Mouse (Mus musculus) gonadal fat pad, adult 2 months (tissue): Measurements from ENCODE around the gene D730048I06Rik. TPM values are rescaled to one million over a fixed set of nuclear protein-coding genes. Genes with fewer than 3 reads are reported as not detected.
"Not testable (repeated sequence)": the region's sequence is repeated elsewhere in the genome, so short reads cannot be mapped to it uniquely, and the experiment has no call there.

Experiments used
- DNase-seq: peaks from one replicate; pipeline ENCODE4 v3.0.0-alpha.2; 2012; ENCODE audit warnings: low read depth
- polyA plus RNA-seq: library from polyadenylated mRNA; depleted of rRNA; stranded (reverse); fragments of >200 nt; gene quantifications from 2 replicates; pipeline ENCODE4 v1.2.3, GENCODE M21; 2012; rRNA removed

Gene D730048I06Rik
- polyA plus RNA-seq: 156 and 268 TPM in 2 replicates

GRCm38 (mm10) chr9:35790001-35790400, at the start of gene D730048I06Rik, which contains the start of gene Gm27235:
Gene D730048I06Rik (minus strand): TSS chr9:35790112.
Gene Gm27235 (minus strand): TSS chr9:35790101.
- no peak for DNase-seq

GRCm38 (mm10) chr9:35817881-35818280, 28.0 kb upstream of the D730048I06Rik start:
- DNase-seq: not testable (repeated sequence)

- no peak for DNase-seq
Observed at GRCm38 (mm10) chr9:35798146-35798545, 8.2 kb upstream of the D730048I06Rik start.

- DNase-seq: no peak
Observed at GRCm38 (mm10) chr9:35778009-35778408, 11.9 kb downstream of the D730048I06Rik start, which contains the start of gene Gm17727. Gene Gm17727 (minus strand): TSS chr9:35778109.

- DNase-seq: no peak
Observed at GRCm38 (mm10) chr9:35756843-35757242, 33.1 kb downstream of the D730048I06Rik start.

GRCm38 (mm10) chr9:35740749-35741148, 49.2 kb downstream of the D730048I06Rik start, which contains the start of gene Gm17677:
Gene Gm17677 (plus strand): TSS chr9:35741049.
- peak; percentile 1 for DNase-seq

Other genes with a start within 250 kb of the D730048I06Rik start
- gene Ddx25, start 231.6 kb downstream of the D730048I06Rik start, polyA plus RNA-seq: 0.15 and 0.25 TPM in 2 replicates
- gene Pus3, start 231.5 kb downstream of the D730048I06Rik start, polyA plus RNA-seq: 2.4 and 2.6 TPM in 2 replicates
- gene Pate2, start 219.8 kb downstream of the D730048I06Rik start, polyA plus RNA-seq: 40.8 and 43.4 TPM in 2 replicates
- 5.1 and 6.3 TPM in 2 replicates for gene Hyls1, start 219.7 kb downstream of the D730048I06Rik start, polyA plus RNA-seq
- gene Pate4, start 178.2 kb downstream of the D730048I06Rik start, polyA plus RNA-seq: 0.99 and 2.5 TPM in 2 replicates
- gene Pate3, start 141.9 kb downstream of the D730048I06Rik start, polyA plus RNA-seq: 33.8 and 35.7 TPM in 2 replicates
- 55.1 and 80.8 TPM in 2 replicates for gene Pate1, start 102.7 kb downstream of the D730048I06Rik start, polyA plus RNA-seq
- gene Gm17677, start 49.1 kb downstream of the D730048I06Rik start, polyA plus RNA-seq: 14.9 and 24.8 TPM in 2 replicates
- 127 and 133 TPM in 2 replicates for gene Gm17727, start 12.0 kb downstream of the D730048I06Rik start, polyA plus RNA-seq
- gene Gm27235, start within 50 bp of the D730048I06Rik start, polyA plus RNA-seq: 7.9 and 9.5 TPM in 2 replicates
- 368 and 380 TPM in 2 replicates for gene 9230110F15Rik, start 54.0 kb upstream of the D730048I06Rik start, polyA plus RNA-seq
- gene 9230113P08Rik, start 118.3 kb upstream of the D730048I06Rik start, polyA plus RNA-seq: 383 and 472 TPM in 2 replicates